Mouse (Mus musculus): ENCODE data around the gene Synm. TPM values are rescaled to one million over a fixed set of nuclear protein-coding genes. Genes with fewer than 3 reads are reported as not detected.

The Synm gene
- 0.15 TPM for polyA plus RNA-seq (2017; shearing (Covaris generic))

GRCm38 (mm10) chr7:67759629-67759995 is at the start of gene Synm:
Gene Synm (minus strand): TSS chr7:67759742.

Other genes starting within 250 kb of the Synm start
- 24.6 TPM for gene Lrrc28, start 114.5 kb downstream of the Synm start, polyA plus RNA-seq (2017; shearing (Covaris generic))
- 0.60 TPM for gene Ttc23, start 112.3 kb downstream of the Synm start, polyA plus RNA-seq (2017; shearing (Covaris generic))
- gene Igf1r, start 193.1 kb upstream of the Synm start, polyA plus RNA-seq (2017; shearing (Covaris generic)): 4.0 TPM